Mouse (Mus musculus) layer of hippocampus, adult 9-11 months (tissue): ENCODE results near the gene Nsdhl.

Experiments
- DNase-seq: peaks from one replicate; pipeline ENCODE4 v3.0.0; 2022

Nsdhl gene

GRCm38 (mm10) chrX:73005678-73006077, 87.3 kb downstream of the Nsdhl start:
- DNase-seq, result no peak

DNA sequence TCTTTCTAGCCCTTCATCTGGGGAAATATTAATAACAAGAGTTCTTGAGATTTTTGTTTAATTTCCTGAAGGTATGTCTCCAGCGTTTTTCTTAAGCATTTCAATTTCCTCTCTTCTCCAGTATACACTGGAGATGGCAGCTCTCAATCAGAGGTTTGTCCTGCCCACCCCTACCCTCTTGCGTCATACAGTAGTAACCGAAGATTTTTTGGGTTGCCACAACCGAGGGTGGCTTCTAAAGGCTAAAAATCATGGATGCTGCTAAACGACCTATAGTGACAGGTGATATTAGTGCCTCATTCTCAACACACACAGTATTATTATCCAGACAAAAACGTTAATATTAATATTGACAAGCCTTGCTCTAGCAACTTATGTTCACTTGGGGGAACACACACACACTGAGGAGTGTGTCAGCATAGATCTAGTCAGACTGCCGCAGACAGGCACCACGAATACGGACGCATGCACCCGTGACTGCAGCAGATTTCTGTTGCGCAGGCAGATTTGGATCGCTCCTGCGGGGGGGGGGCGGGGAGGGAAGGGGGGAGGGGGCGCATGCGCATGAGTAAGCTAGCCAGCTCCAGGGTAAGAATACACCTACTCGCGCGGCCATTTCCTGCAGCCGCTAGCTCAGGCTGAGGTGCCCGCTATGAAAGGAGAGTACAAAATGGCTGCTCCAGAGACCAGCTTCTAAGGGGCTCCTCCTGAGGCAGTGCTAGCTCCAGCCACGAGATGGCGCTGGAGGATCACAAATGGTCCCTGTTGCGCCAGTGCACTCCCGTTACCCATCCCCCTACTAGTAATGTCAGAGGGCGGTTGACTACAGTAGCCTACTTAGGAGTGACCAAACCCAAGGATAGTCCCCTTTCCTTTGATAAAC, 89.5 kb downstream of the Nsdhl start:
- peak; percentile 96 for DNase-seq
